Mouse (Mus musculus): Measurements from ENCODE around the gene Exoc2.

Exoc2 gene

DNA sequence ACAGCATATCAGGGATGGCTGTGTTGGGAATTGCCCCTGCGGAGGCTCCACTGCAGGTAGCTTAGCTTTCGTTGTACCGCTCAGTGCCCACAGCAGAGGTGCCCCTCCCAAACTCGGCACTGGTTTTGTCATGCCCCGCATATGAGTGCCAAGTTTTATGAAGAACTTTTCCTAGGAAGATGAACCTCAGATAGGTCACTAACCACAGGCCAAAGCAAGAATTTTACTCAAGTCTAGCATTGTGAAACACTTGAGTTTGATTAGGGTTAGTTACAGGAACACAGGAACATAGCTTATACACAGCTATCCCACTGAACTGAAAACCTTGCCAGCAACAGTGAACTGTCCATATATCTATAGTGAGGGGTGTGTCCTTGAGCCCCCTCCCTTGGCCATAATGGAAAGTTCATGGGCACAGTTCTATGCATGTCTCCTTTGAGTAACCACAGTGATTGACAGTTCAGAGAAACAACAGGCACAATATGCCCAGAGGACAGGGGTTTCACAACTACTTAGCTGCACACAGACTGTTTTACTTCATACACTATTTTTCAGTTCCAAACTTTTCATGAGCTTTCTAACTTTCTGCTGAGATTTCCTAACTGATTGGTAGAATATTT, 171.4 kb downstream of the Exoc2 start:
- Histone ChIP-seq H3K36me3 (ENCODE audit: insufficient read depth, low read length) (no peaks in the 10 kb centered on the region), H3K27me3 (ENCODE audit: insufficient read depth, low read length) (no peaks in the 10 kb centered on the region), H3K4me3 (replicated peaks; ENCODE audit: low read length) (no peak overlapping the region), H3K9me3 (ENCODE audit: low read length) (no peaks in the 10 kb centered on the region), H3K4me1 (replicated peaks; ENCODE audit: low read depth, low read length) (no peaks in the 10 kb centered on the region)
- TF ChIP-seq NANOG (IDR thresholded peaks at IDR 0.05; ENCODE audit: borderline replicate concordance, low read length): no peak
- TF ChIP-seq CTCF (conservative IDR thresholded peaks at IDR 0.05; ENCODE audit: low read length): no peak
- TF ChIP-seq POU5F1 (IDR thresholded peaks at IDR 0.05; ENCODE audit: borderline replicate concordance, low read length): no peak

DNA sequence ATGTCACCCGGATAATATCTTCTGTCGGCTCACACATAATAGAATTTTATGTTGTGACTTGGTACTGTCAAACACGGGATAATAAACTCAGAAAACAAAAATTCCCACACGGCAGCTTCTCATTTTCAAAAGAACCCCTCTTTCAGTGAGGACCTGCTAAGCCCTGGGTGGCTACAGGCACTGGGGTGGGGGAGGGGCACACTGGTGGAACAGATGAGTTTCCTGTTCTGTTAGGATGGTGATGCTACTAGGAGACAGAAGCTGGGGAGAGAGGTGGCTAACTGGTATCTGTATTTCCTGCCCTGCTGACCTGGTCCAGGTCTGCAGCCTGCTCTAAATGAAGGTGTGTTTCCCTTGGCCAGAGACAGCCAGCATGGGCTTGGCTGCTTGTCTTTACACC, 172.0 kb downstream of the Exoc2 start:
- Histone ChIP-seq H3K4me1 (replicated peaks; ENCODE audit: low read depth, low read length) (no peaks in the 10 kb centered on the region), H3K4me3 (replicated peaks; ENCODE audit: low read length) (no peak overlapping the region), H3K9me3 (ENCODE audit: low read length) (no peaks in the 10 kb centered on the region), H3K27me3 (ENCODE audit: insufficient read depth, low read length) (no peaks in the 10 kb centered on the region), H3K36me3 (ENCODE audit: insufficient read depth, low read length) (no peaks in the 10 kb centered on the region)
- no peak for TF ChIP-seq NANOG (IDR thresholded peaks at IDR 0.05; ENCODE audit: borderline replicate concordance, low read length)
- TF ChIP-seq POU5F1 (IDR thresholded peaks at IDR 0.05; ENCODE audit: borderline replicate concordance, low read length): no peak
- no peak for TF ChIP-seq CTCF (conservative IDR thresholded peaks at IDR 0.05; ENCODE audit: low read length)

DNA sequence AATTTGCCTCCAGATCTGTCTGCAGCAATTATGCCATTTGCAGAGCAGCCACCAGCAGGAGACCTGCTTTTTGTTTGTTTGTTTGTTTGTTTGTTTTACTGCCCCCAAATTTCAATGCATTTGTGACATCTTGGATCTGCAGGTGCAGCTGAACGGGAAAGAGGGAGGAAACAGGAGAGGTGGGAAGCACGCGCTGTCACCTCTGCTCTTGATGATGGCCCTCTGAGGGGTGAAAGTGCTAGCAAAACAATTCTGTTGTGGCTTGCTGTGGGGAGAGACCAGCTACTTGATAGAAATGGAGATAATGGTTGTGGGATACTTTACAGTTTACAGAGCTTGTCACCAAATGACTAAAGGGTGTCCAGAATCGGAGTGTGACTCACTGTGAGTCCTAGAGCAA, 177.9 kb downstream of the Exoc2 start:
- Histone ChIP-seq H3K4me3 (replicated peaks; ENCODE audit: low read length) (no peak overlapping the region), H3K4me1 (replicated peaks; ENCODE audit: low read depth, low read length) (no peaks in the 10 kb centered on the region), H3K36me3 (ENCODE audit: insufficient read depth, low read length) (no peaks in the 10 kb centered on the region), H3K9me3 (ENCODE audit: low read length) (no peaks in the 10 kb centered on the region), H3K27me3 (ENCODE audit: insufficient read depth, low read length) (no peaks in the 10 kb centered on the region)
- TF ChIP-seq CTCF (conservative IDR thresholded peaks at IDR 0.05; ENCODE audit: low read length) (no peak), POU5F1 (IDR thresholded peaks at IDR 0.05; ENCODE audit: borderline replicate concordance, low read length) (no peak), NANOG (IDR thresholded peaks at IDR 0.05; ENCODE audit: borderline replicate concordance, low read length) (no peak)

DNA sequence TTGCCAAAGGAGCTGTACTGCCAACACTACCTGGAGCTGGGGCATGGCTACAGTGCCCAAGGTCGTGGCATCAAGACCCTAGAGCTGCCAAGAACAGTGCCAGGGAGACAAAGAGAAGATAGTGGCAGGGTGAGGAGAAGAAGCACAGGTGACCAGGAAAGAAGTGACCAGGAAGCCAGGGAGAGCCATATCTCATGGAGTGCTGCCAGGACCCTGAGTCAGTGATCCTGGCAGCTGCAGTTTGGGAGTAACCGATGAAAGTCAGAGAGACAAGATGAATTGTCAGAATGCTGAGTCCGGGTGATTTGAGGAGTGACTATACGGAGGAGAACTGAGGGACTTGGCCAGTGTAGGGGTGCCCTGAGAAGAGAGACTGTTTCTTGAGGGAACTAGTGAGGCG, 180.3 kb downstream of the Exoc2 start:
- TF ChIP-seq POU5F1 (IDR thresholded peaks at IDR 0.05; ENCODE audit: borderline replicate concordance, low read length): no peak
- TF ChIP-seq NANOG (IDR thresholded peaks at IDR 0.05; ENCODE audit: borderline replicate concordance, low read length): no peak
- no peak for TF ChIP-seq CTCF (conservative IDR thresholded peaks at IDR 0.05; ENCODE audit: low read length)
- Histone ChIP-seq H3K36me3 (ENCODE audit: insufficient read depth, low read length) (no peaks in the 10 kb centered on the region), H3K27me3 (ENCODE audit: insufficient read depth, low read length) (no peaks in the 10 kb centered on the region; the same call in 1 of the 2 replicates), H3K4me3 (replicated peaks; ENCODE audit: low read length) (no peak overlapping the region), H3K9me3 (ENCODE audit: low read length) (no peaks in the 10 kb centered on the region), H3K4me1 (replicated peaks; ENCODE audit: low read depth, low read length) (no peaks in the 10 kb centered on the region)

DNA sequence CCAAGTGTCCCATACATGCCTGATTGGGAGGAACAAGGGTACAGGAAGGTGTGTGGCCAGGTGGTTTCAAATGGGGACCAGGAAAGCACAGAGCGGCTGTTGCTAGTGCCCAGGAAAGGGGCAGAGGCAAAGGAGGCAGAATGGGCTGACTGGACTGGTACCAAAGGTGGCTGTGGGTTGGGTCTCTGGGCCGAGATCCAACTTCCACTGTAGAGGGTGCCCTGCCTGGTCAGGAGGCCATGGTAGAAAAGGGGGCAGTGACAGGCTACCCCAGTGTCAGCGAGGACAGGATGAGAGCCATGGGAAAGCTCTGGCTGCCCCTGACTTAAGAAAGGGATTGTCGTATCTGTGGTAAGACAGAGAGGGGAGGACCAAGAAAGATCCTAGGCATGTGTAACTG, 180.7 kb downstream of the Exoc2 start:
- Histone ChIP-seq H3K27me3 (ENCODE audit: insufficient read depth, low read length) (no peaks in the 10 kb centered on the region; the same call in 1 of the 2 replicates), H3K36me3 (ENCODE audit: insufficient read depth, low read length) (no peaks in the 10 kb centered on the region), H3K4me1 (replicated peaks; ENCODE audit: low read depth, low read length) (no peaks in the 10 kb centered on the region; the same call in 1 of the 2 replicates), H3K4me3 (replicated peaks; ENCODE audit: low read length) (no peak overlapping the region), H3K9me3 (ENCODE audit: low read length) (no peaks in the 10 kb centered on the region)
- no peak for TF ChIP-seq CTCF (conservative IDR thresholded peaks at IDR 0.05; ENCODE audit: low read length)

DNA sequence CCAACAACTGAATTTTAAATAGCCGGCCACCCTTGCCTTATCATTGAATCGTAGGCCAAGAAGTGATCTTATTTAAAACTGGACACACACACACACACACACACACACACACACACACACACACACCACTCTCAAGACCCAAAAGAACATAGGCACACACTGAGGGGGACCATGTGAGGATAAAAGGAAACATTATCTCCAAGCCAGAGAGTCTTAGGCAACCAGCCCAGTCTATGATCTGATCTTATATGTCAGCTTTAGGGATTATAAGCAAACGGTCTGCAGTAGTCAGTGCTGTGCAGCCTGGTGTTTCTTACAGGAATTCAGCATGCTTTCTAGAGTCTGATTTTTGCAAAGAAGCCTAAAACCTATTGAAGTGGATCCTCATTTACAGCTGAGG, 181.2 kb downstream of the Exoc2 start:
- no peak overlapping the region for H3K4me3 ChIP-seq (replicated peaks; ENCODE audit: low read length)
- peaks cover 5% of the 10 kb centered on the region for H3K4me1 ChIP-seq (replicated peaks; ENCODE audit: low read depth, low read length)
- TF ChIP-seq NANOG (IDR thresholded peaks at IDR 0.05; ENCODE audit: borderline replicate concordance, low read length) (no peak), CTCF (conservative IDR thresholded peaks at IDR 0.05; ENCODE audit: low read length) (no peak), POU5F1 (IDR thresholded peaks at IDR 0.05; ENCODE audit: borderline replicate concordance, low read length) (no peak)
- no peaks in the 10 kb centered on the region for H3K36me3 ChIP-seq (ENCODE audit: insufficient read depth, low read length)
- H3K27me3 ChIP-seq (ENCODE audit: insufficient read depth, low read length): no peaks in the 10 kb centered on the region; the same call in 1 of the 2 replicates
- no peaks in the 10 kb centered on the region for H3K9me3 ChIP-seq (ENCODE audit: low read length)

DNA sequence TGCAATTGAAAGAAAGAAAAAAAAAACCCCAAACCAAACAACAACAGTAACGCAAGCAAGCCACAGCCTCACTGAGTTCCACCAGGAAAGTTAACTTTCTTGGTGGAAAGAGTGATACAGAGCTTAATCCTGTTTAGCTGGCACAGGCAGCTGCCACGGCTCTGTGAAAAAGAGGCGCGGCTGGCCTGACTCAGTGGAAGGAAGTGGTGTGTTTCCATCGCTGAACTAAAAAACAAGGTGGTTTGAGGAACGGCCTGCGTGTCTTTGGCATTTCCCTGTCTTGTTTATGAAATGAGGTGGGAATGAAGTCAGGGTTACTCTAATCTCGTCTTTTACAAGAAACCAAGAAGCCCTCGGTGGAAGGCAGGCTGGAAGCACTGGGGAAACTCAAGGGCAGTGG, 181.6 kb downstream of the Exoc2 start:
- no peaks in the 10 kb centered on the region; the same call in 1 of the 2 replicates for H3K27me3 ChIP-seq (ENCODE audit: insufficient read depth, low read length)
- no peaks in the 10 kb centered on the region for H3K9me3 ChIP-seq (ENCODE audit: low read length)
- H3K36me3 ChIP-seq (ENCODE audit: insufficient read depth, low read length): no peaks in the 10 kb centered on the region
- no peak overlapping the region for H3K4me3 ChIP-seq (replicated peaks; ENCODE audit: low read length)
- H3K4me1 ChIP-seq (replicated peaks; ENCODE audit: low read depth, low read length): peaks cover 9% of the 10 kb centered on the region
- TF ChIP-seq CTCF (conservative IDR thresholded peaks at IDR 0.05; ENCODE audit: low read length) (no peak), POU5F1 (IDR thresholded peaks at IDR 0.05; ENCODE audit: borderline replicate concordance, low read length) (no peak), NANOG (IDR thresholded peaks at IDR 0.05; ENCODE audit: borderline replicate concordance, low read length) (no peak)

DNA sequence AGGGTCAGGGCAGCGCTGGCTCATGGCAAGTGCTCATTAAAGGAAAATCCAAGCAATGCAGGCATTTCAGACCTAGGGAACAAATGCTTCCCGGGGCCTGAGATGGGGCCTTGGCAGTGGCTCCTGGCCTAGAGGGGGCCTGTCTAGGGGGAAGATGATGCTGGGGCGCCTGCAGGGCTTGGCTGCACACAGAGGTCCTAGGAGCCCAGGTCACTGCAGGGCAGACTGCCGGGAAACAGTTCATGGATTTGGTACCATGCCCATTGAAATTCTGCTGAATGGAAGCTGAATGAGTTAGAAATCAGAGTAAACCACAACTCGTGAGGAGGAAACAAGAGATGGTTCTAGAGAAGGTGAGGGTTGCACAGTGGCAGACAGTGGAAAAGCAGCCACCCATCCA, 183.9 kb downstream of the Exoc2 start:
- H3K4me1 ChIP-seq (replicated peaks; ENCODE audit: low read depth, low read length): peaks cover 12% of the 10 kb centered on the region
- no peak overlapping the region for H3K4me3 ChIP-seq (replicated peaks; ENCODE audit: low read length)
- no peaks in the 10 kb centered on the region for H3K9me3 ChIP-seq (ENCODE audit: low read length)
- H3K27me3 ChIP-seq (ENCODE audit: insufficient read depth, low read length): no peaks in the 10 kb centered on the region; the same call in 1 of the 2 replicates
- TF ChIP-seq CTCF (conservative IDR thresholded peaks at IDR 0.05; ENCODE audit: low read length) (no peak), POU5F1 (IDR thresholded peaks at IDR 0.05; ENCODE audit: borderline replicate concordance, low read length) (no peak), NANOG (IDR thresholded peaks at IDR 0.05; ENCODE audit: borderline replicate concordance, low read length) (no peak)
- no peaks in the 10 kb centered on the region for H3K36me3 ChIP-seq (ENCODE audit: insufficient read depth, low read length)

DNA sequence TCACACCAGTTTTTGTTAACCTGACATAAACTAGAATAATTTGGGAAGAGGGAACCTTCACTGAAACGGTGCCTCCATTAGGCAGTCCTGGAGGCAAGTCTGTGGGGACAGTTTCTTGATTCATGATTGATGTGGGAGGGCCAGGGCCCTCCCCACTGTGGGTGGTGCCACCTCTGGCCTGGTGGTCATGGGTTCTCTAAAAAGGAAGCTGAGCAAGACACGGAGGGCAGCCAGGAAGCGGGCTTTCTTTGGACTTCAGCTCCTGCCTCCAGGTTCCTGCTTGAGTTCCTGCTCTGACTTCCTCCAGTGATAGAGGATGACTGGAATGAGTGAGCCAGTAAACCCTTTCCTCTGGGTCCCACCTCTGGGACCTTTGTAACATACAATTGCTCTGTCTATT, 185.5 kb downstream of the Exoc2 start:
- H3K27me3 ChIP-seq (ENCODE audit: insufficient read depth, low read length): no peaks in the 10 kb centered on the region; the same call in 1 of the 2 replicates
- H3K36me3 ChIP-seq (ENCODE audit: insufficient read depth, low read length): no peaks in the 10 kb centered on the region
- H3K9me3 ChIP-seq (ENCODE audit: low read length): no peaks in the 10 kb centered on the region
- H3K4me1 ChIP-seq (replicated peaks; ENCODE audit: low read depth, low read length): peaks cover 12% of the 10 kb centered on the region
- TF ChIP-seq CTCF (conservative IDR thresholded peaks at IDR 0.05; ENCODE audit: low read length) (no peak), NANOG (IDR thresholded peaks at IDR 0.05; ENCODE audit: borderline replicate concordance, low read length) (no peak), POU5F1 (IDR thresholded peaks at IDR 0.05; ENCODE audit: borderline replicate concordance, low read length) (no peak)
- no peak overlapping the region for H3K4me3 ChIP-seq (replicated peaks; ENCODE audit: low read length)

All from E14TG2a.4 (cell line).